Mouse (Mus musculus) erythroblast, adult 5-6 weeks (primary cell): ENCODE results near the gene Nelfb. TPM values are rescaled to one million over a fixed set of nuclear protein-coding genes. Genes with fewer than 3 reads are reported as not detected.
A peak's percentile ranks its signal among the peaks of the same experiment; 100 is the strongest.

Experiments used
- ATAC-seq: replicated peaks from 2 replicates; pipeline ENCODE4 v1.8.0; 2016; ENCODE audit warnings: moderate number of reproducible peaks, mild to moderate bottlenecking, moderate TSS enrichment, inconsistent platforms; ENCODE audit not compliant: poor library complexity, low FRiP score, severe bottlenecking
- total RNA-seq, 2 experiments: library from RNA; stranded (forward) in 1 of 2; stranded (reverse) in 1 of 2; fragments of 150-400 nt in 1 of 2; fragments of 200-764, 138-1000 nt in 1 of 2; gene quantifications; 2 replicates each; pipeline versions ENCODE4 v1.2.3 to v1.2.4; 2015 to 2017; ENCODE audit warnings: low replicate concordance in 2 of 2

Gene Nelfb
- total RNA-seq, 2 experiments from 2014 or later = 0.77 to 25.7 TPM

GRCm38 (mm10) chr2:25203631-25204214, 7.6 kb downstream of the Nelfb start:
- ATAC-seq = peak; percentile 71

- no peak for ATAC-seq
These were observed 10.7 kb downstream of the Nelfb start for GRCm38 (mm10) chr2:25200631-25201030.

GRCm38 (mm10) chr2:25197946-25198345, 13.3 kb downstream of the Nelfb start:
- ATAC-seq = no peak

DNA sequence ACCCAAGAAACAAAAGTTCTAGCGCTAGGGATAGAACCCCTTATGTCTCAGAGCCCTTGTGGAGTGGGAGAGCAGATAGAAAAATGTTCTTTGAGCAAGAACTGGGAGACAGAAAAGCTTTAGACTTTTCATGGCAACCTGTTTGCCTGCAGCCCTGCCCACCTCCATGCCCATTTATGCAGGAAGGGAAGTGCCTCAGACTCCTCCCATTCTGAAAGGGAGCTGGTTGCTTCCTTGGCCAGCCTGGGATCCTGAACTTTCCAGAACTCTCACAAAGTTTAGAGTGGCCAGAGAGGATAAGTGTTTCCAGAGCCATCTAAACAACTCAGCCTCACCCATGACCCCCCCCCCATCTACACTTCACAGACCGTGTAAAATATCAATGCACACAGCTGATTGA, 14.1 kb downstream of the Nelfb start:
- ATAC-seq = no peak

DNA sequence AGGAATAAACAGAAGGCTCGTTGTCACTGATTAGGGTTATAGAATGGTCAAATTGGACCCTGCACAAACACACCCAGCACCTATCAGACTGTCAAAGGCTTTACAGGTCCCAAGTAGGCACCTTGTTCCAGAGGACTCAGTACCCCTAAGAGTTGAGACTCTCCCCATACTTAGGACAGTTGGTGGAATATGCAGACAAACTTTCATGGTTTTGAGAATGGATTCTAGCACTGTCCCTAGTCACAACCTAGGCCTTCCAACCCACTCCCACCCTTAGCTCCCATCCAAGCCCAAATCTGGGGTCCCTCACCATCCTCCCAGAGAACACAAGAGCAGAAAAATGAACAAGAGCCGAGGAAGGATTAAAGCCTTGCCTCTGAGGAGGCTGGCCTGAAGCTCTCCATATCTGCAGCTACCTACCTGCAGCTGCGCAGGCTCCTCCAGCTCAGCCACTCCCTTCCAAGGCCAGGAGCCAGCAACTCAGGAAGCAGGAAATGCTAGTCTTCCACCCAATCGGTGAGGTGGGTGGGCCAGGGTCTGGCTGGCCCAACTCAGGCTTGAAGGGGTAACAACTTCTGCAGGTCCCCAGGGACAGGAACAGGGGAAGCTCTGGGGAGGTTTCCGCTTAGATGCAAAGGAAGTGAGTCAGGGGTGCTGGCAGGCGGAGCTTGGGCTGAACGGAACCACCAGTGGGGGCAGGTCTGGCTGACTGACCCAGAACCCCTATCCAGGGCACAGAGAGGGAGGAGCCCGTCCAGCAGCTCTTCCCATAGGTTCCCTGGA, 14.9 kb downstream of the Nelfb start, which contains the start of gene Tor4a:
TSS of gene Tor4a (minus strand) at position 715 of the 783 bp plus-strand sequence.
- peak; percentile 47; the same call in 1 of the 2 replicates for ATAC-seq

DNA sequence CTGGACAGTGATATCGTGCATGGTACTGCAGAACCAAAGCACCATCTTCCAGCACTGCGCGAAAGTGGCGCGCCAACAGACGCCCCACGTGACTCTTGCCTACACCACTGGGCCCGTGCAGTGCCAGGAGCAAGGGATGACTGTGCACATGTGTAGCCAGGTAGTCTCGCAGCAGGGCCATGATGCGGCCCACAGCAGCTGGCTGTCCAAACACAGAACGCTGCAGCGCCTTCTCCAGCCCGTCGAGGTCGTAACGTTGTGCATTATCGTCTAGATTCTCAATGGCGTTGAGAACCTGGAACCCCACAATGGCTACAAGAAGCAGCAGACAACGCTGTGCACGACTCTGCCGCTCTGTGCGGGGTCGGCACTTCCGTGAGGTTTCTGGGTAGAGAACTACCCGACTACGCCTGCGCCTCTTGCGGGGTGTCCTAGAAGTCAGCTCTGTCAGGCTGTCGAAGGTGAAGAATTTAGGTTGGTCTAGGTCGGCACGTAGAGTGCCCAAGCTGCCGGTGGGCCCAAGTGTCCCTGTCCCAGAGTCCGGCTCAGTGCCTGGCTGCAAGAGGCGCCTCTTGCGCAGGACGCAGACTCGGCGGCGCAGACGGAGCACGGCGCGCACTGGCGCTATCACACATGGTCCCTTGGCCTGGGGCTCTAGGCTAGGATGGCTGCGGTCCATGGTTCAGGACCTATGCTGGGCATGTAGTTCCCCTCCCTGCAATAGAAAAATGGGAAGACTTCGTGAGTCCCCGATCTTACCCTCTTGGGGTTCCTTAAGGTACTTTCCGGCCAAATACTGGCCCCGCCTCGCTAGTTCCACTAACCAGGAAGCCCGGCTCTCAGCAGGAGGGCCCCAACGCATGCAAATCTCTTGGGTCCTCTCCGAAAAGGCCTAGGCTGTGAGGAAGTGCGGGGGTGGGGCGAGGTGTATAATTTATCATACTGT, 15.8 kb downstream of the Nelfb start:
- peak; percentile 84 for ATAC-seq

- ATAC-seq = peak; percentile 1; the same call in 1 of the 2 replicates
These were observed 16.7 kb downstream of the Nelfb start for GRCm38 (mm10) chr2:25194486-25195171.

DNA sequence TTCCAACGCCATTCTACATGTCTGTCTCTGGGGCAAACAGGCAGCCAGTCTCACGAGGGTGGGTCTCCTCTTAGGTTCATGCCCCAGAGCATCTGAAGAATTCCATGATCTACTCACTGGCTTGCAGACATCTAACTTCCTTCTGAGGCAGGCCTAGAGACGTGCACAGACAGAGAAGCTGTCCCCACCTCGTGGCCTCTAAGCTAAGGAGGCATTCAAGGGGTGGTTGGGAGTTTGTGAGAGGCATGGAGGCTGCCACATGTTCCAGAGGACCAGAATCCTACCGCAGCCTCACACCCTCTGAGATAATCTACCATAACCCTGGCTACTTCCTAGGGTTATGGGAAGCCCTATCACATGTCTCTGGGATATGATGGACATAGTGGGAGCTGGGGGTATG, 17.3 kb downstream of the Nelfb start:
- no peak for ATAC-seq

- peak; percentile 63 for ATAC-seq
These were observed 17.9 kb downstream of the Nelfb start for GRCm38 (mm10) chr2:25193330-25193770.

DNA sequence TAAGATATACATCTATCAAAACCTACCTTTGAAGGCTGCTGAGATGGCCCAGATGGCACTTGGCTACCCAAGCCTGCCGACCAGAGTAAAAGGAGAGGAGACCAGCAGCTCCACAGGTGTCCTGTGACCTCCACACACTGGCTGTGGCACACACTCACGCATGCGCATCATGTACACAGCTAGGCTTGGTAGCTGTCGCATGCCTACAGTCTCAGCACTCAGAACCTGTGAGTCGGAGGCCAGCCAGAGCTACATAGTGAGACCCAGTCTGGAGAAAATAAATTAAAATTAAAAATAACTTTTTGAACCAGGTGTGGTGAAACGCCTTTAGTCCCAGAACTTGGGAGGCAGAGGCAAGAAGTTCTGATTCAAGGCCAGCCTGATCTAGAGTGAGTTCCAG, 23.4 kb downstream of the Nelfb start:
- ATAC-seq = no peak

GRCm38 (mm10) chr2:25186575-25186930, 24.7 kb downstream of the Nelfb start:
- no peak for ATAC-seq

GRCm38 (mm10) chr2:25185625-25186574, 25.4 kb downstream of the Nelfb start:
- ATAC-seq = no peak

- ATAC-seq = no peak
These were observed 26.8 kb downstream of the Nelfb start for GRCm38 (mm10) chr2:25184496-25184895.

- no peak for ATAC-seq
These were observed 28.0 kb downstream of the Nelfb start for GRCm38 (mm10) chr2:25183336-25183735.

GRCm38 (mm10) chr2:25182664-25183063, 28.6 kb downstream of the Nelfb start:
- no peak for ATAC-seq

DNA sequence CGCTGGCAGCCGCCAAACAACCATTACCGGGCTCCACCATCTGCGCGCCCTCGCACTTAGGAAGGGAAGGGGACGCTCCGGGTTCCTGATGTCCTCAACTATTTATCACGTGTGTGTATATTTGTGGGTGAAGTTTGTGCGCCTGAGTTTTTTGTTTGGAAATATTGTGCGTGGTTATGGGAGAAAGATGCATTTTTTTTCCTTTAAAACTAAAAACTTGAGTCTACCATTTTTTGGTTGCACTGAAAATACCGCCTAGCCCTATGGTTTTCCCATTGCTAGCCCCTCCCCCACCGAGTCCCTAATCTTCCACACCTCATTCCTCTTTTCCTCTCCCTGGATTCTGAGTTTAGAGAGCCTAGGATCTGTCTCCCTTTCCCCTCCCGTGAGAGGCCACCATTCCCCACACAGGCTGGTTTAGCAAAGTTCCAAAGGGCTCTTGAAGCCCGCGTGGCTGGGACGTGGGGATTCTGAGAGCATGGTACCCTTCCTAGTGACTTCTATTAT, 29.3 kb downstream of the Nelfb start:
- no peak for ATAC-seq

GRCm38 (mm10) chr2:25180973-25181890, 30.1 kb downstream of the Nelfb start:
- ATAC-seq = peak; percentile 67
